Mouse (Mus musculus): ENCODE measurements around the gene Eri3.

Gene Eri3

GRCm38 (mm10) chr4:117624660-117625059 is 74.5 kb downstream of the Eri3 start:
- DNase-seq (ENCODE audit: low spot score), result no peak

GRCm38 (mm10) chr4:117628464-117628863 is 78.3 kb downstream of the Eri3 start:
- no peak for DNase-seq (ENCODE audit: low spot score)

DNA sequence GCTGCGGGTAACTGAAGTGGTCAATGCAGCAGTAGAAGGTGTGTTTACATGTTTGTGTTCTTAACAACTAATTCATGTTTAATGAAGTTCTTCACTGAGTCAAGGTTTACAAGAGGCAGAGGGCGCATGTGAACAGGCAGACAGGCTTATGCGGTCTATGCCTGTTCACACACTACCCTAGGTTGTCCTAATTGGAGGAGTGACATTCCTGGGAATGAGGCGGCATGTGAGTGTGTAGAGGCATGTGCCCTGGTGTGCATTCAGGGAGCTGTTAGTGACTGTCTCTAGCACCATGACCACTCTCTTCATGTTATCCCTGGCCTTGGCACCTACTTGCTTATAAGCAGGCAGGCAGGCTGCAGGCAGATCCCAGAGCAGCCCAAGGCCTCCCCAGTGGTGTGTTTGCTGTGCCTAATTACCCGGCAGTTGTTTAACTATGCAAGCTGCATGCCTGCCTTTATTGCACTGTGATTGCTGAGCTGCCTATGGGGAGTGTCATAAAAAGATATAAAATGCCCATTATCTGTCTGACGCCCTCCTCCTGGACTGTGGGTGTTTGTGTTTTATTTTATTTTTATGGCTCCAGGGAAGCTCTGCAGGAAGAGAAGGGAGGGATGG is 80.0 kb downstream of the Eri3 start:
- no peak for DNase-seq (ENCODE audit: low spot score)

- no peak for DNase-seq (ENCODE audit: low spot score)
Observed at GRCm38 (mm10) chr4:117633527-117633926, 83.4 kb downstream of the Eri3 start.

GRCm38 (mm10) chr4:117634642-117635041 is 84.5 kb downstream of the Eri3 start:
- no peak for DNase-seq (ENCODE audit: low spot score)

GRCm38 (mm10) chr4:117636152-117636551 is 86.0 kb downstream of the Eri3 start:
- DNase-seq (ENCODE audit: low spot score), result no peak

- no peak for DNase-seq (ENCODE audit: low spot score)
Observed at GRCm38 (mm10) chr4:117636891-117637613, 86.9 kb downstream of the Eri3 start.

- no peak for DNase-seq (ENCODE audit: low spot score)
Observed at GRCm38 (mm10) chr4:117640925-117641703, 90.9 kb downstream of the Eri3 start.

- DNase-seq (ENCODE audit: low spot score), result no peak
Observed at GRCm38 (mm10) chr4:117641804-117642203, 91.6 kb downstream of the Eri3 start.

DNA sequence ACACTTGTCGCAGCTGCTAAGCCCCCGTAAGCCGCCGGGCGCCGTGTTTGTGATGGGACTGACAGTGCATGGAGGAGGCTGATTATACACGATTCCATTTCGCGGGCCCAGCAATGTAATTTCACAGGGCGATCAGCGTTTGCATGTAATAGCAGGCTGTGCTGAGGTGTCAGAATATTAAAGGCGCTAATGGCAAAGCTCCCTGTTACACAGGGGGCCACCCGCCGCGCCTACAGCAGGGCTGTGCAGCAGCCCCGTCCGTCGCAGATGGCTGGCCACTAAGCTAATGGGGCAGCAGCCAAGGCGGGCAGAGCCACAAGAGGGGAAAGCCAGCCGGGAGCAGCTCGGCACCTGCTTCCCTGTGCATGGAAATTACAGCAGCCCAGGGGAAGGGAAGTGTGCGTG is 94.9 kb downstream of the Eri3 start:
- DNase-seq (ENCODE audit: low spot score), result no peak

- DNase-seq (ENCODE audit: low spot score), result no peak
Observed at GRCm38 (mm10) chr4:117645859-117646258, 95.7 kb downstream of the Eri3 start.

DNA sequence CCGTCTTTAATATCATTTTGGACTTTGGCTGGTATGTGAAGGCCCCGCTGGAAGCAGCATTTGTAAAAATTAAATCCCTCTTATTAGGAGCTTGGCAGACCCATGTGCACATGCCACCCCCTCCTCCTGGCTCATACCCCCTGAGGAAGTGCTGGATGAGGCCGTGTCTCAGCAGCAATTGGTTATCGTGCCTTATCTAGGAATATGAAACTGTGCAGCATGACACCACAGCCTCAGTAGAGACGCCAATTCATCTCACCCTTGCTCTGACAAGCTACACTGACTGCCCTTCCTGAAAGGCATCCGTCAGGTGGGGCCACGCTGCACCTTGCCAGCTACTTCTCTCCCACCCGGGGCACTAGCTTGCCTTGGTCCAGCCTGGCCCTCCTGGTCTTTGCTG is 96.3 kb downstream of the Eri3 start:
- no peak for DNase-seq (ENCODE audit: low spot score)

- DNase-seq (ENCODE audit: low spot score), result no peak
Observed at GRCm38 (mm10) chr4:117646926-117647755, 97.0 kb downstream of the Eri3 start.

DNA sequence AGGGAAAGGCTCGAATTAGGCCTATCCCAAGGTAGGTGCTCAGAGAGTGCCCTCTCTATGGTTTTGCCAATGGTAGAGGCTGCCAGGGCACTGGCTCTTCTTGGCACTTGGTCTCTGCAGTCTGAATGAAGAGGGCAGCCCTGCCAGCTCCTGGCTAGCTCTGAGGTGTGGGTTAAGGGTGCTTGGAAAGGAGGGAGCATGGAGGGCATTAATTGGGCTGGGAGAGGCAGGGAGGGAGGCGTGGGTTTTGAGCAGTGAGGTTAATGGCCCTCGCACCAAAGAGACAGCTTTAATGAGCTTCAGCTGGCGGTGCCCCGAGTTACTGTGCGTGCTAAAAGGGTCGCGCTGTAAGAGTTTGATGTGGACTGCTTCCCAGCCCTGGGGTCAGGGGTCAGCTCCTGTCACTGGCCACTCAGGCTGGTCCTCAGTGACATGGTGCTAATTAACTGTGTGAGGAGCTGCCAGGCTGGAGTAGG is 101.5 kb downstream of the Eri3 start:
- no peak for DNase-seq (ENCODE audit: low spot score)

DNA sequence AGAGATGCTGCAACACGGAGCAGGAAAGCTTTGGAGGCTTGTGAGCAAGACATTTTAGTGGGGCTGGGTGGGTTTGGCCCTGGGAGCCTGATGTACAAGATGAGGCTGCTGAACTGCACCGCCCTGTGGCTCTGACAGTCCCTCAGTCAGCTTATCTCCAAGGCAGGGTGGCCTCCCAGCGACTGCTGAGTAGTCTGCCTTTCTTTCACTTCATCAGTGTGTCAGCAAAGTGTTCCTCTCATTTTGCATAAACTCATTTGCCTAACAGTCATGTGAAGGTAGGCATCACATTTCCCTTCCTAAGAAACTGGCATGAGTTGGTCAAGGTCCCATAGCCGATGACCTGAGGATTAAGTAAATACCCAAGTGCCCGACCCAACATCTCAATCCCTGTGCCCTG is 102.6 kb downstream of the Eri3 start:
- DNase-seq (ENCODE audit: low spot score), result no peak

- no peak for DNase-seq (ENCODE audit: low spot score)
Observed at GRCm38 (mm10) chr4:117654016-117654702, 104.0 kb downstream of the Eri3 start.

- no peak for DNase-seq (ENCODE audit: low spot score)
Observed at GRCm38 (mm10) chr4:117654703-117655499, 104.7 kb downstream of the Eri3 start.

- no peak for DNase-seq (ENCODE audit: low spot score)
Observed at GRCm38 (mm10) chr4:117655500-117655863, 105.3 kb downstream of the Eri3 start.

DNA sequence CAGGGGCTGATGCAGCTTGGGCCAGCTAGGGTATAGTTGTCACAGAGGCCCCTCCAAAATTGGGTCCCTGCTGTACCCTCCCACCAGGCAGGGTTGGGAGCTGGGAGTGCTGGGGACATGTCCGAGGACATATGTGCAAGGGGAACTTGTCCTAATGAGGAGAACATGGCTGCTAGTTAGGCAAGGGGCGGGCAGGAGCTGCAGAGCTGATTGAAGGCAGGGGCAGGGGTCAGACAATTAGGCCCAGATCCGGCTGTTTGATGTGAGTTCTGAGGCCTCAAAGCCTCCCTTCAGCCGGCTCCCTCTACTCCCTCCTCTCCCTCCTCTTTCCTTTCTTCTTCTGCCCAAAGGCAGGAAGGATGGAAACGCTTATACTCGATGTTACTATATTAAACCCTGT is 106.8 kb downstream of the Eri3 start:
- no peak for DNase-seq (ENCODE audit: low spot score)

DNA sequence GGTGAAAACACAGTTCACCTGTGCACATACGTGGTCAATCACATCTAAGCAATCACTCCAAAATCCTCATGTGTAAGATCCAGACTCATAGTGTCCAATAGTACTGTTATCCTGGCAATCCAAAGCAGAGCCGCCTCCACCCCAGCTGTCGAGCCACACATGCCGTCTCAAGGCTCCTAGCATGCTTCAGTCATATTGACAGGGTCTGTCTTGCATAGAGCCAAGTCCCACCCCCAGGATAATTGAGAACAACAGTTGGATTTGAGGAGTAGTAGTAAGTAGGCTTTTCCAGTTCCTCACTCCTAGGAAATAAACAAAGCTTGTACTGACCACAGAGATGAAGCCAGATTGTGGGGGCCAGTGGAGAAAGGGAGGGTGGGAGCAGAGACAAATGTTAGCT is 107.5 kb downstream of the Eri3 start:
- no peak for DNase-seq (ENCODE audit: low spot score)

Measured in MN1 (cell line).